Mouse (Mus musculus) G1E (cell line): ENCODE measurements around the gene Rhobtb1. TPM values are rescaled to one million over a fixed set of nuclear protein-coding genes. Genes with fewer than 3 reads are reported as not detected.

Experiments used
- ATAC-seq: 2 replicates; pipeline ENCODE4 v1.8.0; 2016; ENCODE audit warnings: mild to moderate bottlenecking; ENCODE audit not compliant: insufficient number of reproducible peaks, poor library complexity, low FRiP score, severe bottlenecking; ENCODE audit errors: extremely low read depth
- DNase-seq: peaks from one replicate; pipeline ENCODE4 v3.0.0; 2012; ENCODE audit warnings: low spot score
- H3K27me3 ChIP-seq: 2 replicates; pipeline ENCODE4 v1.6.1; 2012; ENCODE audit warnings: mild to moderate bottlenecking, low read length, inconsistent platforms; ENCODE audit not compliant: insufficient read depth
- H3K36me3 ChIP-seq: replicated peaks from 2 replicates; pipeline ENCODE3; 2012; ENCODE audit warnings: mild to moderate bottlenecking, inconsistent platforms
- H3K4me1 ChIP-seq: 2 replicates; pipeline ENCODE4 v1.6.1; 2012; ENCODE audit warnings: low read depth, low read length, inconsistent platforms, mixed read lengths; ENCODE audit not compliant: insufficient read depth
- H3K4me3 ChIP-seq: 2 replicates; pipeline ENCODE4 v1.5.1; 2012; ENCODE audit warnings: low read depth, mild to moderate bottlenecking, inconsistent platforms, low read length, moderate library complexity, mixed read lengths
- H3K9me3 ChIP-seq: replicated peaks from 2 replicates; pipeline ENCODE4 v1.6.1; 2012; ENCODE audit warnings: inconsistent platforms
- CTCF ChIP-seq: IDR thresholded peaks from 2 replicates; pipeline ENCODE4 v1.5.1; 2012; ENCODE audit warnings: low read depth, low read length, inconsistent platforms, mixed read lengths
- GATA1 ChIP-seq: IDR thresholded peaks from 2 replicates; pipeline ENCODE4 v1.6.1; 2012; ENCODE audit warnings: borderline replicate concordance, low read length, inconsistent platforms, mixed read lengths
- GATA2 ChIP-seq: IDR thresholded peaks from 2 replicates; pipeline ENCODE4 v1.6.1; 2012; ENCODE audit warnings: low read depth, low read length, inconsistent platforms, borderline replicate concordance
- POLR2AphosphoS5 ChIP-seq: IDR thresholded peaks from 2 replicates; pipeline ENCODE4 v1.6.1; 2012; ENCODE audit warnings: low read depth, low read length, inconsistent platforms; ENCODE audit not compliant: insufficient replicate concordance
- TAL1 ChIP-seq: conservative IDR thresholded peaks from 2 replicates; pipeline ENCODE4 v1.6.1; 2012; ENCODE audit warnings: low read depth, low read length, inconsistent platforms, mixed read lengths
- polyA plus RNA-seq: library from polyadenylated mRNA; stranded (reverse); fragments of >175 nt; gene quantifications from 2 replicates; pipeline ENCODE4 v1.2.3, GENCODE M21; 2012
- total RNA-seq, 2 experiments: library from RNA; stranded (forward) in 1 of 2; stranded (reverse) in 1 of 2; fragments of 200-1000 nt in 1 of 2; fragments of >200 nt in 1 of 2; fragmentation: Nextera tagmentation in 1 of 2; gene quantifications; 2 replicates each; pipeline ENCODE4 v1.2.3; 2014 to 2017

Gene Rhobtb1
- total and polyA plus RNA-seq, 3 experiments: 0.05 TPM; not detected in 2

GRCm38 (mm10) chr10:69245151-69245550 lies 93.9 kb downstream of the Rhobtb1 start:
- TF ChIP-seq GATA2 (no peak), CTCF (no peak), TAL1 (no peak), POLR2AphosphoS5 (no peak), GATA1 (no peak)

GRCm38 (mm10) chr10:69245906-69246668 lies 94.9 kb downstream of the Rhobtb1 start:
- no peaks in the 10 kb centered on the region for H3K27me3 ChIP-seq
- peaks cover 62% of the 10 kb centered on the region for H3K9me3 ChIP-seq
- no peak for ATAC-seq
- DNase-seq: no peak
- no peaks in the 10 kb centered on the region for H3K36me3 ChIP-seq
- no peak for TF ChIP-seq GATA2
- no peak for TF ChIP-seq CTCF
- TF ChIP-seq TAL1: no peak
- TF ChIP-seq POLR2AphosphoS5: no peak
- no peak for TF ChIP-seq GATA1
- H3K4me1 ChIP-seq: no peaks in the 10 kb centered on the region
- no peak overlapping the region for H3K4me3 ChIP-seq

More at GRCm38 (mm10) chr10:69245151-69245550, 93.9 kb downstream of the Rhobtb1 start:
- no peaks in the 10 kb centered on the region for H3K36me3 ChIP-seq
- no peak for ATAC-seq
- peaks cover 59% of the 10 kb centered on the region for H3K9me3 ChIP-seq
- H3K27me3 ChIP-seq: no peaks in the 10 kb centered on the region
- DNase-seq: no peak
- no peak overlapping the region for H3K4me3 ChIP-seq
- H3K4me1 ChIP-seq: no peaks in the 10 kb centered on the region

GRCm38 (mm10) chr10:69246762-69247161 lies 95.5 kb downstream of the Rhobtb1 start:
- no peak overlapping the region for H3K4me3 ChIP-seq
- no peak for TF ChIP-seq GATA2
- TF ChIP-seq POLR2AphosphoS5: no peak
- no peak for TF ChIP-seq CTCF
- no peak for TF ChIP-seq TAL1
- ATAC-seq: no peak
- H3K27me3 ChIP-seq: no peaks in the 10 kb centered on the region
- H3K9me3 ChIP-seq: peaks cover 62% of the 10 kb centered on the region
- DNase-seq: no peak
- no peaks in the 10 kb centered on the region for H3K36me3 ChIP-seq
- H3K4me1 ChIP-seq: no peaks in the 10 kb centered on the region

GRCm38 (mm10) chr10:69247311-69248033 lies 96.2 kb downstream of the Rhobtb1 start:
- DNase-seq (no peak), ATAC-seq (no peak)
- Histone ChIP-seq H3K4me1 (no peaks in the 10 kb centered on the region), H3K27me3 (no peaks in the 10 kb centered on the region), H3K4me3 (no peak overlapping the region), H3K36me3 (no peaks in the 10 kb centered on the region), H3K9me3 (peaks cover 62% of the 10 kb centered on the region)
- no peak for TF ChIP-seq CTCF
- no peak for TF ChIP-seq GATA2
- no peak for TF ChIP-seq GATA1
- TF ChIP-seq POLR2AphosphoS5: no peak
- TF ChIP-seq TAL1: no peak

GRCm38 (mm10) chr10:69248261-69249160 lies 97.3 kb downstream of the Rhobtb1 start:
- Histone ChIP-seq H3K4me3 (no peak overlapping the region), H3K9me3 (peaks cover 57% of the 10 kb centered on the region), H3K4me1 (no peaks in the 10 kb centered on the region), H3K27me3 (no peaks in the 10 kb centered on the region), H3K36me3 (no peaks in the 10 kb centered on the region)
- ATAC-seq (no peak), DNase-seq (no peak)
- TF ChIP-seq POLR2AphosphoS5: no peak
- TF ChIP-seq GATA2: no peak
- TF ChIP-seq TAL1: no peak
- no peak for TF ChIP-seq GATA1
- TF ChIP-seq CTCF: no peak

GRCm38 (mm10) chr10:69251254-69251653 lies 100.0 kb downstream of the Rhobtb1 start:
- no peaks in the 10 kb centered on the region for H3K4me1 ChIP-seq
- TF ChIP-seq GATA1: no peak
- TF ChIP-seq GATA2: no peak
- TF ChIP-seq TAL1: no peak
- no peak for TF ChIP-seq POLR2AphosphoS5
- TF ChIP-seq CTCF: no peak

More at GRCm38 (mm10) chr10:69251254-69251653, 100.0 kb downstream of the Rhobtb1 start:
- DNase-seq (no peak), ATAC-seq (no peak)
- Histone ChIP-seq H3K27me3 (no peaks in the 10 kb centered on the region), H3K9me3 (peaks cover 55% of the 10 kb centered on the region), H3K36me3 (no peaks in the 10 kb centered on the region), H3K4me3 (no peak overlapping the region)
